Mouse (Mus musculus) left cerebral cortex, postnatal 14 days (tissue): ENCODE data around the gene Rab3gap2. TPM values are rescaled to one million over a fixed set of nuclear protein-coding genes. Genes with fewer than 3 reads are reported as not detected.

Experiments
- DNase-seq, 2 experiments: peaks; one replicate each; pipeline ENCODE4 v3.0.0; 2021 to 2022; ENCODE audit warnings: low spot score in 2 of 2, mixed read lengths in 1 of 2
- intact Hi-C: fragments of 180-260 bp; cut with DNase I; formaldehyde crosslinking; loops from one replicate; pipeline ENCODE4 v1.15.1; 2025
- total RNA-seq, 2 experiments: library from RNA; stranded (reverse); gene quantifications; 2 replicates each; pipeline ENCODE4 v1.2.3; 2021

Gene Rab3gap2
- total RNA-seq, 2 experiments from 2014 or later, result 65.2 to 71.2 TPM

DNA sequence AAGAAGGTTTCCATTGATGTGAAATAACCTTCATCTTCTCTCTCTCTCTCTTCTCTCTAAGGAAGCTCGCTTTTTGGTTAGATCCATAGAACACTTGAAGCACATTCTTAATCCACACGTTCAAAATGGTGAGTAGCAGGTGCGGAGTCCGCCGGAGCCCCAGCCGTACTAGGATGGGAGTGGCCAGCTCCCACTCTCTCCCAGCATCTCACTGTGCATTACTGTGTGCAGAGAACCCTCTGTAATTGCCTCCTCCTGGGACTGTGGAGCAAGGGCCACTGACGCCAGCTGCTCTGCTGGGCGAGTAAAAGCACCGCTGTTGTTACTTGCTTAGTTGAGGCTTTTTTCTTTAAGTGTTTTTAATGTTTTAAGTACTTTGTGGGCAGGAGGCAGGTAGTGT is 67.5 kb downstream of the Rab3gap2 start:
- intact Hi-C loops, result no loop called here
- DNase-seq, result no peak

DNA sequence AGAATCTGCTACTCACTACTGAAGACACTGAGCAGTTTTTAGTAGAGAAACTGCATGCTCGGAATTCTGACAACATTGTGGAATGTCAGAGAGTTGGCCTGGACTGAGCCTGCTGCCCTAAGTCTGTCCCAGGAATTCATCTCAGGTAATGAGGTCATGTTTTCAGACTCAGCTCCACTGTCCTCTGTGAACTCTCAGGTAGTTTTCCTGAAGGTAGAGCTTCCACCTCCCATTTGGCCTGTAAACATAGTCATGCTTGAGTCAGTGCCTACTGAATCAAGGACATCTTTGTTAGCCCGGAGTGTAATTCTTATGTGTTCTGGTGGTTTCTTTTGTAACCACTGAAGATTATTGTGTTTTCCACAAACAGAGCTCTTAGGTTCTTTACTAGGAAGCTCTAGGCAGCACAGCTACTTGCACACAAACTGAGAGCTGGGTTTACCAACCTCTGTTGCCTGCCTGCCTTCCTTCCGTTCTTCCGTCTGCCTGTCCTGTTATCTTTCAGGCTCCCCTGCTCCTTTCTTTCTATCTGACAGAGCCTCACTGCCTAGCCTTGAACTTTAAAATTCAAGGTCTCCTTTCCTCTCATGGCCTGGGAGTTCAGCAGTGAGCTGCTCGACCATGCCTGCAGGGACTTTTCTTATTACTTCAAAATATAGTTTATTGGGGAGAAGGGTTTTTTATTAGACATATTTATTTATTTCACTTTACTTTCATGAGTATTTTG is 71.1 kb downstream of the Rab3gap2 start:
- DNase-seq, result no peak

DNA sequence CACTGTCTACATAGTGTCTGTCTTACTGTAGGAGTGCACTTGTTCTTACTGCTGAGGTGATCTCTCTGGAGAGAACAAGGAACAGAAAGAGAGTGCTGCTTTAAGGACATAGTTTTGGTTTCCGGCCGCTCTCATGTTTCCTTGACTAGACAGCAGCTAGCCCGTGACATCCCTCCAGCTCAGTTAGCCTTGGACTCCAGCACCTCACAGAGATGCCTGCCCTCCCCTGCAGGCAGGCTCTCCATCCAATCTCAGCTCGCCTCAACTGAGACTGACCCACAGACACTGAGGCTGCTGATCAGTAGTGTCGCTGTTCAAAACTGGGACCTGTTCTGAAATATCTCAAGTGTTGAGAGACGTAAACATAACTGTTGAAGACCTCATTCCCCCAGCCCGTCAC is 72.1 kb downstream of the Rab3gap2 start:
- intact Hi-C loops, result no loop called here
- DNase-seq, result no peak

More for the DNA sequence above, 71.1 kb downstream of the Rab3gap2 start:
- intact Hi-C loops, result no loop called here

- DNase-seq, result no peak
- intact Hi-C loops, result no loop called here
Measured at GRCm38 (mm10) chr1:185277022-185277421, 73.1 kb downstream of the Rab3gap2 start.

GRCm38 (mm10) chr1:185279288-185279687 is 75.4 kb downstream of the Rab3gap2 start:
- no peak for DNase-seq
- intact Hi-C loops, result no loop called here

- DNase-seq, result no peak
- intact Hi-C loops, result no loop called here
Measured at GRCm38 (mm10) chr1:185280616-185281015, 76.7 kb downstream of the Rab3gap2 start.

DNA sequence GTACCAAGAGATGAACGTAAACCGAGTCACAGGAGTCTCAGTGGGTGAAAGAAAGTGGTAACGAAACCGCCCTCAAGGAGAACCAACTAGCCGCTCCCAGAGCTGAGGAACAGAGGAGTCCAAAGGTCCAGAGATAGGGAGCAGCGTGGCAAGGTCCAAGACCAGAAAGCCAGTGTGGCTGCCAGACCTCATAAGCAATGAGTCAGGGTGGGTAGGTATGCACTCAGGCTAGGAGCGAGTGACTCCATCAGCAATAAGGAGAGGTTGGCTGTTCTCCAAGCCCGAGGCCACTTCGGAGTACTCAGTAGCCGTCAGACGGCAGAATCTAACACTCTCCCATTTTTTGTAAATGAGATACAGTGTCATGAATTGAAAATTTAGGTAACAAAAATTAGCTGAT is 78.9 kb downstream of the Rab3gap2 start:
- intact Hi-C loops, result no loop called here
- DNase-seq, result no peak

DNA sequence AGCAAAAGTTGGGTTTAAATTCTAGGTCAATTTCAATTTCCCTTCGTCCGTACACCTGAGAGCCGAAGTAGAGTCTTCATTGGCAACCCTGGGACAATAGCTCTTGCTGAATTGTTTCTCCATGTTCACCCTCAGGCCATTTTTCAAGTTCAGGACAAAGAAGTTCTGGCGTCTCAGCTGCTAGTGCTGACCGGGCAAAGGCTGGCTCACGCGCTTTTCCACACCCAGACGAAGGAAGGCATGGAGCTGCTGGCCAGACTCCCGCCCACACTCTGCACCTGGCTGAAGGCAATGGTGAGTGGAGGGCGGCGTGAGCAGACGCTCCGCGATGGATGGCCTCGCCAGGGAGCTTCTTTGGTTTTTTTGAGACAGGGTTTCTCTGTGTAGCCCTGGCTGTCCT is 79.3 kb downstream of the Rab3gap2 start:
- intact Hi-C loops, result no loop called here

DNA sequence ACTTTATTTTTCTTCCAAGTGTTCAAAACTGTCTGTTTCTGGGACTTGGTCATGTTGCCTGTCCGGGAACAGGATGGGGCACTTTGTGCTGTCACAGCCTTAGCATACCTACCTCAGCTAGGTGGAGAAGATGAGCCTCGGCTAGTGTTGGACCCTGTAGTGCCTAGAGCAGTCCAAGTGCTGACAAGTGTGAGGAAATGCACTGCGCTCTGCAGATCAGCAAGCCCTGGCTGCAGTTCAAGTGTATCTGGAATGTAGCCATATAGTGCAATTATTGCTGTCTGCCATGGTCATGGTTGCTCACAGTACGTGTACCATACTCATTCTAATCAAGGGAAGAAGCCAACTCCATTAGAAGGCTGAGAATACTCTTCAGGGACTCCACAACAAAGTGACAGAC is 80.8 kb downstream of the Rab3gap2 start:
- intact Hi-C loops, result no loop called here
- DNase-seq, result peak in 1 of 2 experiments; percentile 41

More for the DNA sequence above, 79.3 kb downstream of the Rab3gap2 start:
- DNase-seq, result no peak

GRCm38 (mm10) chr1:185285171-185285570 is 81.3 kb downstream of the Rab3gap2 start:
- peak in 1 of 2 experiments; percentile 35 for DNase-seq
- intact Hi-C loops, result no loop called here

DNA sequence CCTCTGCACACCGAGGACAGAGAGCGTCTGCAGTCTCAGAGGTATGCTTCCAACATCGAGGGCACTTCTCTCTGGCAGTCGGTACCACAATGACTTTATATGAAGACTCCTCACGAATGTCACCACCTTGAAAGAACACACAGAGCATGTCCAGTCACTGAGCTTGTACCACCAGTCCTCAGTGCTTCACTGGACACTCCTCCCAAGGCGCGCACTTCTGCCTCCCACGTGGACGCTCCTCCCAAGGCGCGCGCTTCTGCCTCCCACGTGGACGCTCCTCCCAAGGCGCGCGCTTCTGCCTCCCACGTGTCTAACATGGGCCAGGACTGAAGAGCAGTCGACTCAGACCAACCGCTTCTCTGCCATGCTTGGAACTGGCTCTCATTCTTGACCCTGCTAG is 83.1 kb downstream of the Rab3gap2 start:
- intact Hi-C loops, result no loop called here
- no peak for DNase-seq

GRCm38 (mm10) chr1:185289231-185289630 is 85.3 kb downstream of the Rab3gap2 start:
- DNase-seq, result no peak
- intact Hi-C loops, result no loop called here

DNA sequence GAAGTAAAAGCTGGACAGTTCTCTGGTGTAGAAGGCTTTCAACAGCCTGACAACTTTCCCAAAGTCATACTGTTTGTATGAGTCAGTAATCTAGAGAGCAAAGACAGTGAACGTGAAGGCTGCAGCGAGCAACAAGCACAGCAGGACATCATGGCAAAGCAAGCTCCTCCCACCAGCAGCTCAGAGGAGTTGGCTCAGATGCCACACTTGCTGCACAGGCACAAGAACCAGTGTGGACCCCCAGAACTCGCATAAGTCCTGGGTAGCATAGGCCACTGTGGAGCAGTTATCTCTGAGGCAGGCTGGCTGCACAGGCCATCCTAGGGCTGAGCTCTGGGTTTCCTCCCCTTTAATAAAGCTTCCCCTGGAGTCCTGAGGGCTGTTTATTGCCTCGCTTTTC is 87.4 kb downstream of the Rab3gap2 start:
- DNase-seq, result no peak
- intact Hi-C loops, result no loop called here

DNA sequence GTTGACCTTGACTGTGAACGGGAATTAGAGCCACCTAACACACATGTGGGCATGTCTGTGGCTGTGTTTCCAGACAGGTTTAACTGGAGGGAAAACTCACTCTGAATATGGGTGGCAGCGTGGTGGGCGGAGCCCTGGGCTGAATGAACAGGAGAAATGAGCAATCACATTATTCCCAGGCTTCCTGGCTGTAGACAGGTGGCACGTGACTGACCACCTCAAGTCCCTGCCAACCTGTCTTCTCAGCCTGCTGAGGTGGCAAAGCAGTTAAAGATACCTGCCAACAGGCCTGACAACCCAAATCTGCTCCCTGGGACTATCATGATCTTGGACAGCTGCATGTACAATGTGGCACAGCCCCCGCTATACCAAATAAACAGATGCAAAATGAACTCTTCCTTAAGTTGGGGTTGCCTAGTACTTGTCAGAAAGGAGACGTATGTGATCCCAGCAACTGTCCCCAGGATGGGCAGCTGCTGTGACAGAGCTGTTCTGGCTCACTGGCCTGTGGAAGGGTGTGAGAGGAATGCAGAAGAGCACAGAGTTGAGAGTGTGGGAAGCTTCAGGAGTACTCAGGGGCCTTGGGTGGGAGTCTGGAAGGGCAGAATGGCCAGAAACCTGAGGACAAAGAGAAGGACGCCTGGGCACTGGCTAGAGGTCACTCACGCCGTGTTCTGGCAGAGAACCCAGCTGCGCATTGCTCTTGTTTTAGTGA is 88.9 kb downstream of the Rab3gap2 start:
- DNase-seq, result no peak
- intact Hi-C loops, result no loop called here

GRCm38 (mm10) chr1:185296850-185297249 is 92.9 kb downstream of the Rab3gap2 start:
- no peak for DNase-seq
- intact Hi-C loops, result no loop called here

DNA sequence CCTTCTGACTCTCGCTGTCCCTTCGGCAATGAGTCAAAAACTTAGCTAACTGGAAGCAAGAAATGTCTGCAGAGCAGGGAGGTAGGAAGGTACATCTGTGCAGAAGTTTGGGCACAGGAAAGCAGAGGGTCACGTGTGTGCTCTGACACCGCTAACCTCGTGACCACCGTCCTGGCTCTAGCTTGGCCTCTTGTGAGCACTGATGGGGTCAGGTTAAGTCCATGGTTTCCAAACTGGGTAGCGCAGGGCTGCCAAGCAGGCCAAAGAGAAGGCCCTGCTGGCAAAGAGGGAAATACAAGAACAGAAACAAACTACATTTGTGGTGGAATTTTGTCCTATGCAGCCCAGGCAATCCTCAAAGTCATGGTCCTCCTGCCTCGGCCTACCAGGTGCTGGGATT is 94.6 kb downstream of the Rab3gap2 start:
- no peak for DNase-seq
- intact Hi-C loops, result no loop called here

- no peak for DNase-seq
- intact Hi-C loops, result no loop called here
Measured at GRCm38 (mm10) chr1:185302816-185303215, 98.9 kb downstream of the Rab3gap2 start.

- intact Hi-C loops, result no loop called here
- no peak for DNase-seq
Measured at GRCm38 (mm10) chr1:185306836-185307235, 102.9 kb downstream of the Rab3gap2 start.

GRCm38 (mm10) chr1:185307645-185308044 is 103.7 kb downstream of the Rab3gap2 start:
- intact Hi-C loops, result no loop called here
- DNase-seq, result no peak

- intact Hi-C loops, result no loop called here
- no peak for DNase-seq
Measured at GRCm38 (mm10) chr1:185308334-185308733, 104.4 kb downstream of the Rab3gap2 start.

GRCm38 (mm10) chr1:185308908-185309307 is 105.0 kb downstream of the Rab3gap2 start:
- no peak for DNase-seq
- intact Hi-C loops, result no loop called here
